Mouse (Mus musculus) CD4-positive helper T cell, adult 2 months (primary cell): ENCODE results near the gene Ralgapa2.

Source experiments
- DNase-seq: peaks from one replicate; pipeline ENCODE4 v3.0.0-alpha.2; 2012; ENCODE audit warnings: low read depth, missing footprints, low spot score

Gene Ralgapa2

DNA sequence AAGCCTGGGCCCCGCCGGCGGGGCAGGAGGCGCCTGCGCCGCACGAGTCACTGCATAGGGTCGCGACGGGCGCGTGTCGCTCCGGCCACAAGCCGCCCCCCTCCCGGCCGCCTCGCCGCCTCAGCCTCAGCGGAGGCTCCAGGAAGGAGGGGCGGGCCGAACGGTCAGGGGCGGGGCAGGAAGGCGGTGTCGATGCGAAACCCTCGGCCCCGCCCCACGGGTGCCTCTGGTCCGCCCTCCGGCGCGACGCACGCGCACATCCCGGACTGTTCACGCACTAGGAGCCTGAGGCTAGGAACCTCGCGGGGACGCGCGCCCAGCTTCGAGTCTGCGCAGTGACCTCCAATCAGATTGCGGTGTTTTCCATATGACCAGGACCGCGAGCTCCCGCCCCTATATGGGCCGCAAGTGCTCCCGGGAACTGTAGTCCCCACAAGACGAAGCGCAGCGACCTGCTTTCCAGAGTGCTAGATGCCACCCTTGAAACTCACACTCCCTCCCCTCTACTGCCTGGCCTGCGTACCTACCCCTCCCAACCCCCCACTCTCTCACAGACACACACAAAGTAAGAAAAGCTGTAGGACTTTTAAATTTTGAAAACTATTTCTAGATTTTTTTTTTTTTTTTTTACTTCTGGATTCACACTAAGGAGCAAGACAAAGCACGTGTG lies at the start of gene Ralgapa2:
Gene Ralgapa2, minus strand, starts transcription at position 434 of the 670 bp plus-strand sequence.
- peak; percentile 100 for DNase-seq

DNA sequence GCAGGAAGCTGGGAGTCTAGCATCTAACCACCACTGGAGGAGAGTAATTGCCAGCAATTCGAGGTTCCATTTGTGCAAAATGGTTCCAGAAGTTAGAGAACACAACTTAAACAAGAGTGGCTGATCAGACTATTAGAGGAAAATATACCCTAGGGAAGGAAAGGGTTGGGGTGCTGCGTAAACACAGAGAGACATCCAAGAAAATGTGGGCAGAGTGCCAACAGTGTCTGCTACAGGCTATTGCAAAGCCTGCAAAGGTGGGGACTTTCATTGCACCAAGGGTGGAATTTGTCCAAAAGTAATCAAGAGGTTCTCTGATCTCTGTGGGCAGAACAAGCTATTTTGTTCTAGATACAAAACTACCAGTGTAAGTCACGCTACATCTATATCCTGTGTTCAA lies 49.4 kb upstream of the Ralgapa2 start:
- no peak for DNase-seq

DNA sequence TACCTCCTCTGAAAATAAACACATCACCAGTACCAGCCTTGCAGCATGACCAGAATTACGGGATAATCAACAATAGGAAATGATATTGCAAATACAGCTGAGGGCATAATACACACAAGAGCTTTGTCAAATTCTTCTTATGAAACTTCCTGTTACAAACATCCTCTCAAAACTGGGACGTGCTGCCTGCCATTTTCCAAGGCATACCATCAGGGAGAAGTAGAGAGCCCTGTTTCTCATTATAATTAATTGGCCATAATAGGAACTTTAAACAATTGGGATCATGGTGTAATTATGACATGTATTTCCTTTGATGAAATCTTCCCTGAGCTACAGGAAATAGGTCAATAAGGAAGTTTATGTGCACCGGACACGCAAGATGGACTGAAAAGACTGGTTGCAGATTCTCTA lies 48.5 kb upstream of the Ralgapa2 start:
- DNase-seq, result no peak

DNA sequence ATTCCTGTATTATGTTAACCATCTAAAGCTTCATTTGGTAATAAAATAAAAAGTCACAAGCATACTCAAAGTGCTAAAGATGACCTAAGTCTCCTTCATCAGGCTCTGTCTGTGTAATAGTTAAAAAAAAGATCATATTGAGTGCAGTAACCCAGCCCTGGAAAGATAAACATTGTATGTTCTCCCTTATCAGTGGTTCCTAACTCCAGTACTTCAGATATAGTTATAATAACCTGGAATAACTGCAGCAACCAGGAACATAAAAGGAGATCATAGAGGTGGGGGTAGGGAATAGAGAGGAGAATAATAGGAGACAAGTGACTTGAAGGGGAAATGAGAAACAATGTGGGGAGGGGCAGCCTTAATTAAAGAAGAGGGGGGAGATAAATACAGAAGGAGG lies 44.0 kb upstream of the Ralgapa2 start:
- DNase-seq, result no peak

DNA sequence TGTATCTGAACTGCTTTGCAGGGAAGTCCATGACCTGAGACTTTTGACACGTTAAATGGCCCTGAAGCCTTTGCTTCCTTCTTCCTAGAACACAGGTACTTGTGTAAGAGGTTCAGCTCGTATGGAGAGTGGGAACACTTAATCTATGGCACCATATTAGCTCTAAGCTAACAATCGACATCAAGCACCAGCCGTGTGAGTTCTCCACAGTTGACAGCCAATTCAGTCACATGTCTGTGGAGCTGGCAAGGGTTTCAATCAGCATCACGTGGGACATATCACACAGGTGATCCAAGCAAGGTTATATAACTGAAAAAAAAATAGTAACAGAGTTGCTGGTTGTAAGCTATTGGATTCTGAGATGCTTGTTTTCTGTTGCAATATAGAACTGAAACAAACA lies 43.2 kb upstream of the Ralgapa2 start:
- no peak for DNase-seq

DNA sequence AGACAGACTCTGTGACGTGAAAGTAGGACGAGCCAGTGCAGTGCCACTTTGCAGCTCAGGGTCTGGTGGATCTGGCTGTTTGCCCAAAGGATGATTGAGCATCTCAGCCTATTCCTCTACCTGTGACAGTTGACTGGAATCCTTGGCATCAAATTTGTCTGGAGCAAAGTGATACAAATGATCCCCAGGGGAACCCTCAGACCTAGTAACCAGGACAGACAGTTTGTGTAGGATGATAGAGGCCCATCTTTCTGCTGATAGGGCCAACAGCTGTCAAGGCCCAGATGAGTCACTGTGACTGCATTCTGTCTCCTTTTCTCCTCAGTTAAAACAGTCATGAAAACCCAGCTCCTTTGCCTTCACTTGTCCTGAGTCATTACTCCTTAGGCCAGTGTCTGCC lies 41.6 kb upstream of the Ralgapa2 start:
- no peak for DNase-seq

DNA sequence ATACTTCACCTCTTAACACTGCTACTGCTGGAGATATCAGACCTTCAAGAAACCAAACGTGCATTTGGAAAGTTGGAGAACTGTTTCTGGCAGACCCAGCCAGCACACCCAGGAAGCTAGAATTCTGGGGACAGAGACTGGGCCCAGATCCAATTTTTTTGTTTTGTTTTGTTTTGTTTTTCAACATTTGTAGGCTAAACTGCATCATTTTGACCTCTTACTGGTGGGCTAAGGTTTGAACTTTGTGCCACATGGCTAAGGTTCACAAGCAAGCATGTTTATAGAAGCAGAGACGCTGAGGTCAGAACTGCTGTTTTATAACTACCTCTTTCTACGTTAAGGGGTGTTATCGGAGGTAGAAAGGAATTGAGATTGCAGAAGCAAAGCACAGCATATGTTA lies 39.7 kb upstream of the Ralgapa2 start:
- DNase-seq, result no peak

DNA sequence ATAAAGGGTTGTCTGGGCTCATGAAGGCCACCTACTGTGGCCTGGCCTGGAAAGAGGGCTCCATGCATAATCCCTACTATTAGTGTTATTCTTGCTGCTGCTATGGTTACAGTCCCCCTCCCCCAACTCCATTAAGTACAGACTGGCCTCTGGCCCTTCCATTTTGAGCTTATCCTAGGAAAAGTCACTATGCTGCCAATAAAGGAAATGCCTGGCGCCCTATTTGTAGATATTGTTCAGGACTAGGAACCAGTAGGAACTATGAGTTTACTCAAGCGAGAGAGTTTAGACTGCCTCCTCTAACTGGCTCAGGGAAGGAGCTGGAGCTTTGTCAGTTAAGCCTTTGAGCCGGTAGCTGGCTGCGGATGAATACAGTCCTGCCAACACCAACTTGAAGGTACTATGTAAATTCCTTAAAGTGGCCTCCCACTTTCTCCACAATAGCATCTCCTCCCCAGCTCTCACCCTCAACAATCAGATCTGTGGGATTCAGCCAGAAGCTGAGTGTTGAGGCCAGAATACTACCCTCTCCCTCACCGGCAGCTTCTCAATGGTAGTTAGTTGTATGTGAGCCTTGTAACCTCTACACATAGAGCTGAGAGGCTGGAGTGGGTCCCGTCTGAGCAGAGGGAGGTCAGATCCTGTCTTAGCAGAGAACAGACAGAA lies 37.1 kb upstream of the Ralgapa2 start:
- no peak for DNase-seq

DNA sequence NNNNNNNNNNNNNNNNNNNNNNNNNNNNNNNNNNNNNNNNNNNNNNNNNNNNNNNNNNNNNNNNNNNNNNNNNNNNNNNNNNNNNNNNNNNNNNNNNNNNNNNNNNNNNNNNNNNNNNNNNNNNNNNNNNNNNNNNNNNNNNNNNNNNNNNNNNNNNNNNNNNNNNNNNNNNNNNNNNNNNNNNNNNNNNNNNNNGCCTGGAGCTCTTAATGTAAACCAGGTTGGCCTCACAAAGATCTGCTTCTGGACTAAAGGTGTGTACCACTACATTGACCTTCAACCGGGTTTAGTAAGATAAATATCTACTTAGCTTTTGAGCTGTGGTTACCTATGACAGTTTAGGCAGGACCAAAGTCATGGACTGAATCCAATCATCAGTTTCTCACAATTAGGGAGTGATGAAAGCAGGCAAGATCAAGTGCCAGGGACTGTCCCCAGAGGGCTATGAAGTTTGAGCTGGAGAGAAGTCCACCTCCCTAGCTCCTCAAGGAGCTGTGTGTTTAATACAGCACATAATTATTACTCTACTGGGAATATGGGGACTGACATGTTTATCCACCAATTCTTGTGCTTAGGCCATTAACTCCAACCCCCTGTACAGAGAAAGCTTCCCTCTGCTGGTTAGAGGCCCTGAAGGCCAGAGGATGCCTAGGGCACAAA lies 32.1 kb upstream of the Ralgapa2 start:
- no peak for DNase-seq

DNA sequence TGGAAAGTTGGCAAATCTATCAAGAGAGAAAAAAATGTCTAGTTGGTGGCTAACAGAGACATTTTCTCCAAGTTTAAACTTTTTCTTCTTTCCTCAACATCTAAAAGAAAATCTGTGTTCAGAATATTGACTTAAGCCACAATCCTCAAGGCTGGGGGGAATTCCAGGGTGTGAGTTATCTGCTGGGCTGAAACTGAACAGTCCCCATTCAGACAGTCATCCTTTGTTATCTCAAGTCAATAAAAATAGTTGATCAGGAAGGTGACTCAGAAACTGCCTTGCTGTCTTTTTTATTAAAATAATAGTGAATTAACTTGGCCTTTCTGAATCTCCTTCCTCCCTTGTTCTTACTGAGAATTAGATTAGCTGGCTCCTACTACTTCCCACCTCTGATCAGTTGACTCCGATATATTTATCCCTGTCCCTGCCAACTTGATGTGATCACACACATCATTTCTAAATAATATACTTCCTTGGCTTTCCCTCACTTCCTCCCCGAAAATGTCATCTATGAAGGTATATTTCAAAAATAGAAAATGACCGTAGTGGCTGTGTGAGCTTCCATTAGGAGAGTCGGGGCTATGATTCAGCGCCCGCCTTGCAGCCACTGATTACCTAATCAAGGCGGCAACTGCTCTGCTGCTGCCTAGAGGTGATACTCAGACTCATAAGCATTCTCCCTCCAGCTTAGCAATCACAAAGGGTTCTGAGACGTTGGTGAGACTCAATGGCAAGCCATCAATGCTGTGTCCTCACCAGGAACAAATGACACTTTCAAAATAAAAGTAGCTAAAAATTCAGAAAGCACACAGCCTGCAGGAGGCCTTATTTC lies 21.2 kb upstream of the Ralgapa2 start:
- no peak for DNase-seq

DNA sequence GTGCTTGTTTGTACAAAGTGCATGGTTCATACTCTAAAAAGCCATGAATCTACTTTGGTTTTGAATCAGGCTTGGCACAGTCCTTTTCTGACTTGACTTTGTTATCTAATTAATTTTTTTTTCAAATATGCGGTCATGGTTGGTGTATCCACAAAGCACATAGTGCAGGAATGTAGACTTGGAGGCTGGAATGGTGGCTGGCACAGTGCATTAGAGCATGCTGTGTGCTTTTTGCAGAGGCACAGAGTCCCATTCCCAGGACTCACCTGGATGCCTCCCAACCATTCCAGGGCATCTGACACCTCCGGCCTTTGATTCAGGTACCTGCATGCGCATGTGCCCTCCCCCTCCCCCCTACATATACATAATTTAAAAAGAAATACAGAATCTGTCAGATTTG lies 20.3 kb upstream of the Ralgapa2 start:
- DNase-seq, result no peak

DNA sequence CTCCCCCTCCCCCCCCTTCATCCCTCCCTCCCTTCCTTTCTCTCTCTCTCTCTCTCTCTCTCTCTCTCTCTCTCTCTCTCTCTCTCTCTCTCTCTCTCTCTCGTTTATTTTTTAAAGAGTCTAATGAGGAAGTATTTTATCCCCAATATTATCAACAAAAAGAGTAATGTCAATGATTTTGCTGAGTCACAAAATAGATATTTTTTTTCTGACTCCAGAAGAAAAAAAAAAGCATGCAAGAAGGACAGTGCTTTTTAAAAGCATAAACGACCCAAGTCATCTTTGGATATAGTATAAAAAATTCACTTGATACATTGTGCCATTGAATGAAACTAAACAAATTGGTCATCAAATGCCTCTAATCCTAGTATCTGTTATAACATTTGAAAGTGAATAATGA lies 13.3 kb upstream of the Ralgapa2 start:
- DNase-seq, result no peak

DNA sequence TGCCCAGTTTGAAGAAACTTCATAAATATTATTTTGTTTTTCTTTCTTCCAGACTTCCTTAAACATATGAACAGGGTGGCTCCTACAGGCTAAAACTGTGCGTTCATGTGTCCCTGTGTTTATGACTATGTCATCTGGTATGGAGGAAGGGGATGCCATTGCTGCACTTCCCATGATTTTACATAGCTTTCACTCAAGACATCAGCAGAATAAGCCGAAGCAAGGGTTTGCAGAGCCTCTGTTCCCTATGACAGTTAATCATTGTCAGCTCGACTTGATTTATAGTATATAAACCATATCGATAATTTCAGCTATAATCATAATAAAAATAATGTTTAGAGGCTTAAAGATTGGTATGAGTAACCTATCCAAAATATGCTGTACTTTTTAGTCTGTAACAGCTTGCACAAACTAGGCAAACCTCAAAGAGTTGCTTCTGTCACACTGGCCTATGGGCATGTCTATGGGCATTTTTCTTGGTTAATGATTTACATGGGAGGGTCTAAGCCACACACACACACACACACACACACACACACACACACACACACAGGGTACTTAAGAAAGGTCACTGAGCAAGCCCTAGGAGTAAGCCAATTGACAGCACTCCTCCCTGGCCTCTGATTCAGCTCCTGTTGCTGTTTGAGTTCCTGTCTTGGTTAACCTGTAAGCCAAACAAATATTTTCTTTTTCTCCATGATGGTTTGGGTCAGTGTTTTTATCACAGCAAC lies 12.7 kb upstream of the Ralgapa2 start:
- no peak for DNase-seq

DNA sequence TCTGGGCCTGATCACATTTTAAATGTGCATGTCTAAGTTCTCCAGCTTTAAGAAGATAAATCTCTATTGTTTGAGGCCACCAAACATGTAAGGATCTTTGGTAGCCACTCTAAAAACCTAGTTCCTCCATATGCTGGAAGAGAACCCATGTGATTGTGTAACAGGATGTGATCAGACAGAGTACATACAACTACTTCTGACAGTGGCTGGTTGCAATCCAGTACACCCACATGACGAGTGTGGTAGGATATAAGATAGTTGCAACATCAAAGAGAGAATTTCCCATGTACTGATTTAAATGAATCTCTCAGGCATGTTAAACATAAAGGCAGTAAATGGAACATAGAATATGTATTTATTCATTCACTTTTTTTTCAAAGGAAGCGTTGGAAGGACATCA lies 4.8 kb upstream of the Ralgapa2 start:
- DNase-seq, result peak; percentile 54

DNA sequence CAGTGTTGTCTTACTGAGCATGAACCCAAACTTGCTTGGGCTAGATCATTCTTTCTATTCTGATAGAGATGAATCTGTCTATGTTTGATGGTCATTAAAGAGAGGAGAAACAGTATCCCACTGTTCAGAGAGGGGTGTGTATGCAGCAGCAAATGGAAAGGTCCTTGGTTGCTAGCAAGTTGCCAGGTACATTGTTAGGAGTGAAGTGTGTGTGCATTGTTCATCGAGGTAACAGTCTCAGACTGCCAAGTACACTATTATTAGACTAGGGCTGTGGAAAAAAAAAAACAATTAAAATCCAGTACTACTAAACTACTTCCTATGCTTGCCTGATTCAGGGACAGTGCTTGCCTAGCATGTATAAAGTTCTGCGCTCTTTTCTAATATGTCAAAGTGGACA lies 2.9 kb upstream of the Ralgapa2 start:
- no peak for DNase-seq

DNA sequence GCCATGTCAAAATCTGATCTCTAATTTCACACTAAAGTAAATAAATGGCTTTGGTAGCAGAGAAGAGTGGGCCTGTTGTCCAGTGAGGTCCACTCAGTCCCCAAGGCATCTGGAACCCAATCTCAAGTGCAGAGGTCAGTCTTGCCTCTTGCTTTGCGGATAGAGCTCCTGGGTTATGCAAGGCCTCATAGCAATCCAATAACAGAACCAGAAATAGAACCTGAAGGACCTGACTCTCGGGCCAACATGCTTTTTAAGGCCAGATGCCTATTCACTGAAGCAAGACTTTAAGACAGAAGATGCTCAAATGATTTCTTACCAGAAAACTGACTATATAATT lies 407 bp upstream of the Ralgapa2 start:
- DNase-seq, result no peak

DNA sequence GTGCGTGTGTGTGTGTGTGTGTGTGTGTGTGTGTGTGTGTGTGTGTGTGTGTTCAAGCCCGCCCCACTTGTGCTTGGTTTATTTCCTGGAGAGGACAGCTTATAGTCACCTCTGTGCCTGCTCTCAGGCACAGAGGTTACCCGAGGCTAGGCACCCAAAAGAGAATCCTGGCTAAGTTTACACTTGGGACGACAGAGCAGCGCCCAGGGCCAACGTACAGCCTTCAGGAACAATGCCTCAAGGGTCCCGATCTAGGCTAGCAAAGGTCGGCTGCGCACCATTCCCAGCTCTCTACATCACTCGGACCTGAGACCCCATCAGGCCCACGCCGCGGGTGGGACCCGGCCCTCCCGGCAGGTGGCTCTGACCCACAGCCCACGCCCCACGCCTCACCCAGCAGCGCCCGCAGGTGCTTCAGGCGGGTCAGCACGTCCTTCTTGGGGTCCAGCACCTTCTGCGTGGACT lies 711 bp downstream of the Ralgapa2 start:
- peak; percentile 77 for DNase-seq

DNA sequence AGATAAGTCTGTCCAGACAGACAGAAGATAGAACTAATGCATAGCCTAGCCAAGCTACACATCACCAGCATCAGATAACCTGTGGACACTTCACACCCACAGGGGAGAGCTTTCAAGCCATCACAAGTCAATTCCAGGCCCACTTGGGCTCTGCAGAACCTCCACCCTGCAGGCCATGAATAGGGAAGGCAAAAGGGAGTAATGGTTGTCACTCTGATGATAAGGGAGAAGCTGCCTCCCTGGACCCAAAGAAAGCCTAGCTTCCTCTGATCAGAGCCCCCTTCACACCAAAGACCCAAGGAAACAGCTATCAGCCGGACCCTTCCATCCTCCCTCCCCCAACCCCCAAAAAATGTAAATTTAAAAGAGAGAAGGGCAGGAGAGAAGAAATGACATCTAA lies 1.4 kb downstream of the Ralgapa2 start:
- DNase-seq, result peak; percentile 7

DNA sequence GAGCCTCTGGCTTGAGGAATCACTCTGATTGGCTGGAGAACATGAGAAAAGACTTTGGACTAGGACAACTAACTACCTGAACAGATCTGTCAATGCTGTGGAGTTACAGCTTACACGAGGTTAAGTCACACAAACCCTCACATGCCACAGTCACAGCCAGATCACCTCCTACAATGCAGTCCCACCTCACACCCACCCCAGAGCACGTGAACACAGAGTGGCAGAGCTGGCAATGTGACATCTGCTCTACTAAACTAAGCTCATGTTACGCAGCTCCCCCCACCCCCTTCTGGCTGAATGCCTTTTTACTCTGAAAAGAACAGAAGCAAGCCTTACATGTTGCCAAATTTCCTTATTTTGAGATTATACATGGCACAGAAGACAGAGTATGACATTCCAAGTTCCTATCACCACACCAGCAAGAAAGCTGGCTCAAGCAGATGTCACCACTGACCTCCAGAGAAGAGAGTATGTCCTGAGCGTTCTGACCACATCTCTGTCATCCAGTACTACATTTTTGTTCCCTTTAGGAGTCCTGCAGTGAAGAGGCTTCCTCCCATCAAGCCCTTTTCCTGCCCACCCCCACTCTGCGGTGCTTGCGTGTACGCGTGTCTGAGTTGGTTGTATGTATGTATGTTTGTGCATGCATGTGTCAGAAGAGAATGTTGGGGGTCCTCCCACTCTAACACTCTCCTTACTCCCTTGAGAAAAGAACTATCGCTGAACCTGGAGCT lies 9.4 kb downstream of the Ralgapa2 start:
- no peak for DNase-seq

DNA sequence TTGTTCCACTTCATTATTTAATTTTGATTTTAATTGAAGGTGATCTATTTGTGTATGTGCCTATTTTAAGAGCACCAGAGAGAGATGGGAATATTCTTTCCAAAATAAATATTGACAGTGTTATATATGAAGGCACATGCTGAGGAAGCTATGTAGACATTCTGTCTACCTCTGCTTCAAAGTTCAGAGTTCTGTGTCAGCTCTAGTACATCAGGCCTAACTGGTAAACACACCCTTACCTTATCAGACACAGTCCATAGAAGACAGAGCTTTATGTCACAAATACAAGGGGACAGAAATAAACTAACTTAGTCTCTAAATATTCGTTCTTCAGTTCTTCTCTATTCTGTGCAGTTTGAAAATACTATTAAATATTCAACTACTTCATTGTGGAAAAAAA lies 12.1 kb downstream of the Ralgapa2 start:
- no peak for DNase-seq

DNA sequence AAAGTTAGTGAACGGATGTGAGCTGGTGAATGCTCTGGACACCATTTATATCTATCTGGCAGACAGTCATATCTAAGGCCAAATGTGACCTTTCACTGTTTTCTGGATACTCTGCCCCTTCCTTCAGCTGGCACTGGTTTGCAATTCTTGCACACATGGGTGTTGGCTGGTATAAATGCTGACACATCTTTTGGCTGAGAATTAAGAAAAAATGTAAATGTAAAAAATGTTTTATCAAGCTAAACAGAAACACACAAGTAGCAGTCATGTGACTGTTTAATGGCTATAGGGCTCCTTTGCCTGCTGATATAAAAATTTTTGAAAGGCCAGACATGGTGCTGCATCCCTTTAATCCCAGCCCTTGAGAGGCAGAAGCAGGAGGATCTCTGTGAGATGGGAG lies 13.0 kb downstream of the Ralgapa2 start:
- DNase-seq, result no peak
